Mouse (Mus musculus): ENCODE results near the gene Vmn1r27. TPM values are rescaled to one million over a fixed set of nuclear protein-coding genes. Genes with fewer than 3 reads are reported as not detected.

Vmn1r27 gene
- polyA plus RNA-seq (2014; fragmentation: Nextera tagmentation; extraction: Ambion mirVana) = not detected in 2 replicates

DNA sequence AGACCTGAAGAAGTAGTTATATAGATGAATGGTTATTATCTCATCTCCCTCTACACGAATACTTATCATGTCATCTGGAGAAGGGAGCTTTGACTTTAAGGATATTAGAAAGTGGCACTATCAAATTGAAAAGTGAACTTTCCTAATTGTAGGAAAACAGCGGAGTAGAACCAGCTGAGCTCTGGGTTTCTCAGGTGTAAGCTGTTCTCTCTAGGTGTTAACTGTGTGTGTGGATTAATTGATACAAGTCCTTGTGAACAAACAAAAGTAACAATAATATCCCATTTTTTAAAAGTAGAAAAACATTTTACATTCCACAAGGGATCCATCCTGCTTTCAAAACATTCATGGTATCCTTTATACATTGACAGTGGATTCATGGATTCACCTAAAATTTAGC lies at the start of gene Vmn1r27:
Vmn1r27 (minus strand) TSS at position 101 of the 400 bp plus-strand sequence.
- Histone ChIP-seq H3K36me3 (ENCODE audit: control insufficient read depth, insufficient read depth, low read length) (no peaks in the 10 kb centered on the region), H3K4me1 (ENCODE audit: control insufficient read depth in 2 of 2, insufficient read depth in 2 of 2, low read length in 2 of 2) (no peaks in the 10 kb centered on the region), H3K9me3 (ENCODE audit: control insufficient read depth, low read length) (no peaks in the 10 kb centered on the region), H3K4me2 (ENCODE audit: low read length) (no peak within 1 kb of the TSS), H3K27ac (replicated peaks in 1 of 2; ENCODE audit: control insufficient read depth in 1 of 2, insufficient read depth in 1 of 2, low read depth in 2 of 2, low read length in 2 of 2) (no peak within 1 kb of the TSS), H3K4me3 (ENCODE audit: control insufficient read depth in 1 of 2, insufficient read depth in 1 of 2, low read depth in 1 of 2, low read length in 2 of 2) (no peak within 1 kb of the TSS), H3K9ac (ENCODE audit: low read length) (no peak within 1 kb of the TSS), H3K27me3 (ENCODE audit: control insufficient read depth, insufficient read depth, low read length) (no peaks in the 10 kb centered on the region)
- no peak for ATAC-seq (ENCODE audit: insufficient number of reproducible peaks, insufficient read depth, low FRiP score, low read depth)
- 69% methylated on average over 2 of the region's 2 CpGs for WGBS

- Histone ChIP-seq H3K9me3 (ENCODE audit: control insufficient read depth, low read length) (no peaks in the 10 kb centered on the region), H3K27me3 (ENCODE audit: control insufficient read depth, insufficient read depth, low read length) (no peaks in the 10 kb centered on the region), H3K36me3 (ENCODE audit: control insufficient read depth, insufficient read depth, low read length) (no peaks in the 10 kb centered on the region), H3K9ac (ENCODE audit: low read length) (no peak within 1 kb of the TSS), H3K27ac (replicated peaks in 1 of 2; ENCODE audit: control insufficient read depth in 1 of 2, insufficient read depth in 1 of 2, low read depth in 2 of 2, low read length in 2 of 2) (no peak within 1 kb of the TSS), H3K4me3 (ENCODE audit: control insufficient read depth in 1 of 2, insufficient read depth in 1 of 2, low read depth in 1 of 2, low read length in 2 of 2) (no peak within 1 kb of the TSS), H3K4me1 (ENCODE audit: control insufficient read depth in 2 of 2, insufficient read depth in 2 of 2, low read length in 2 of 2) (no peaks in the 10 kb centered on the region), H3K4me2 (ENCODE audit: low read length) (no peak within 1 kb of the TSS)
- no peak for ATAC-seq (ENCODE audit: insufficient number of reproducible peaks, insufficient read depth, low FRiP score, low read depth)
- WGBS = 73% methylated on average over 1 of the region's 1 CpGs
These were observed 43.1 kb upstream of the Vmn1r27 start, which contains the start of gene Vmn1r28 for GRCm38 (mm10) chr6:58261737-58262136. Gene Vmn1r28 (plus strand): TSS chr6:58262037.

GRCm38 (mm10) chr6:58216119-58216518 lies 2.5 kb downstream of the Vmn1r27 start:
- ATAC-seq (ENCODE audit: insufficient number of reproducible peaks, insufficient read depth, low FRiP score, low read depth) = no peak
- Histone ChIP-seq H3K4me1 (ENCODE audit: control insufficient read depth in 2 of 2, insufficient read depth in 2 of 2, low read length in 2 of 2) (no peaks in the 10 kb centered on the region), H3K9me3 (ENCODE audit: control insufficient read depth, low read length) (no peaks in the 10 kb centered on the region), H3K4me2 (ENCODE audit: low read length) (no peak overlapping the region), H3K9ac (ENCODE audit: low read length) (no peak overlapping the region), H3K27ac (replicated peaks in 1 of 2; ENCODE audit: control insufficient read depth in 1 of 2, insufficient read depth in 1 of 2, low read depth in 2 of 2, low read length in 2 of 2) (no peak overlapping the region), H3K27me3 (ENCODE audit: control insufficient read depth, insufficient read depth, low read length) (no peaks in the 10 kb centered on the region), H3K36me3 (ENCODE audit: control insufficient read depth, insufficient read depth, low read length) (no peaks in the 10 kb centered on the region), H3K4me3 (ENCODE audit: control insufficient read depth in 1 of 2, insufficient read depth in 1 of 2, low read depth in 1 of 2, low read length in 2 of 2) (no peak overlapping the region)
- 71% methylated on average over 2 of the region's 2 CpGs for WGBS

Other genes with a start within 250 kb of the Vmn1r27 start
- gene Vmn1r25, start 238.0 kb downstream of the Vmn1r27 start, polyA plus RNA-seq (2014; fragmentation: Nextera tagmentation; extraction: Ambion mirVana) = not detected in 2 replicates
- gene Vmn1r26, start 203.7 kb downstream of the Vmn1r27 start, polyA plus RNA-seq (2014; fragmentation: Nextera tagmentation; extraction: Ambion mirVana) = not detected in 2 replicates
- not detected in 2 replicates for gene Vmn1r28, start 43.2 kb upstream of the Vmn1r27 start, polyA plus RNA-seq (2014; fragmentation: Nextera tagmentation; extraction: Ambion mirVana)
- not detected in 2 replicates for gene Vmn1r29, start 82.7 kb upstream of the Vmn1r27 start, polyA plus RNA-seq (2014; fragmentation: Nextera tagmentation; extraction: Ambion mirVana)
- gene Vmn1r30, start 224.6 kb upstream of the Vmn1r27 start, polyA plus RNA-seq (2014; fragmentation: Nextera tagmentation; extraction: Ambion mirVana) = not detected in 2 replicates